Mouse (Mus musculus) heart, embryonic 15.5 days (tissue): ENCODE results near the gene Per1. TPM values are rescaled to one million over a fixed set of nuclear protein-coding genes. Genes with fewer than 3 reads are reported as not detected.

ENCODE experiments used
- ATAC-seq: fragments of 200-750 bp; cut with Nextera tagmentation; replicated peaks from 2 replicates; pipeline ENCODE4 v1.8.0; 2017; ENCODE audit warnings: low read depth, moderate TSS enrichment; ENCODE audit not compliant: insufficient number of reproducible peaks, insufficient read depth, low FRiP score
- H3K27ac ChIP-seq: fragments of 300-500 bp; sonication (generic); 2 replicates; pipeline ENCODE4 v1.5.1; 2015; ENCODE audit warnings: mild to moderate bottlenecking, inconsistent platforms
- H3K27me3 ChIP-seq: fragments of 300-500 bp; sonication (generic); 2 replicates; pipeline ENCODE4 v1.6.1; 2015; ENCODE audit warnings: inconsistent platforms
- H3K36me3 ChIP-seq: fragments of 300-500 bp; sonication (generic); 2 replicates; pipeline ENCODE4 v1.6.1; 2015; ENCODE audit warnings: mild to moderate bottlenecking, inconsistent platforms
- H3K4me1 ChIP-seq: fragments of 300-500 bp; sonication (generic); replicated peaks from 2 replicates; pipeline ENCODE4 v1.6.1; 2015; ENCODE audit warnings: inconsistent platforms
- H3K4me2 ChIP-seq: fragments of 300-500 bp; sonication (generic); 2 replicates; pipeline ENCODE4 v1.6.1; 2015; ENCODE audit warnings: inconsistent platforms, mild to moderate bottlenecking, moderate library complexity
- H3K4me3 ChIP-seq: fragments of 300-500 bp; sonication (generic); 2 replicates; pipeline ENCODE4 v1.5.1; 2015; ENCODE audit warnings: mild to moderate bottlenecking, inconsistent platforms
- H3K9ac ChIP-seq: fragments of 300-500 bp; sonication (generic); 2 replicates; pipeline ENCODE4 v1.6.1; 2015; ENCODE audit warnings: mild to moderate bottlenecking, inconsistent platforms
- H3K9me3 ChIP-seq: fragments of 300-500 bp; sonication (generic); replicated peaks from 2 replicates; pipeline ENCODE4 v1.6.1; 2016; ENCODE audit warnings: inconsistent platforms
- WGBS: fragments of 180-500 bp; shearing (Covaris S2); methylation state at CpG from one replicate; pipeline ENCODE4 v1.1.7; 2015; ENCODE audit warnings: mixed read lengths; 5-methylcytosine and 5-hydroxymethylcytosine counted together
- polyA plus RNA-seq: library from polyadenylated mRNA; unstranded; fragments of >200 nt; fragmentation: Nextera tagmentation; extraction: Ambion mirVana; gene quantifications from 2 replicates; pipeline ENCODE4 v1.2.1, GENCODE M21; 2015

Per1 gene
- polyA plus RNA-seq, 1 experiment from 2014 or later: 16.1 TPM

GRCm38 (mm10) chr11:69086390-69086789 lies 8.6 kb upstream of the Per1 start:
- H3K4me3 ChIP-seq: no peak overlapping the region
- H3K9ac ChIP-seq: no peak overlapping the region
- peaks cover 38% of the 10 kb centered on the region for H3K4me1 ChIP-seq
- H3K4me2 ChIP-seq: no peak overlapping the region
- H3K27me3 ChIP-seq: no peaks in the 10 kb centered on the region
- 33% methylated on average over 6 of the region's 6 CpGs for WGBS
- peaks cover 9% of the 10 kb centered on the region for H3K36me3 ChIP-seq
- H3K27ac ChIP-seq: peak overlapping the region; percentile 94
- ATAC-seq: no peak
- no peaks in the 10 kb centered on the region for H3K9me3 ChIP-seq

- no peaks in the 10 kb centered on the region for H3K9me3 ChIP-seq
- no peak overlapping the region for H3K4me3 ChIP-seq
- 0 out of 2 replicates have a peak, but pooled peaks have one; percentile 15 for ATAC-seq
- peaks cover 44% of the 10 kb centered on the region for H3K4me1 ChIP-seq
- no peak overlapping the region for H3K4me2 ChIP-seq
- WGBS: 24% methylated on average over 4 of the region's 4 CpGs
- peak overlapping the region; percentile 94 for H3K27ac ChIP-seq
- no peak overlapping the region for H3K9ac ChIP-seq
- no peaks in the 10 kb centered on the region for H3K27me3 ChIP-seq
- H3K36me3 ChIP-seq: peaks cover 16% of the 10 kb centered on the region
Measured at GRCm38 (mm10) chr11:69087082-69087481, 7.9 kb upstream of the Per1 start.

- ATAC-seq: no peak
- peak overlapping the region; percentile 94 for H3K27ac ChIP-seq
- H3K4me2 ChIP-seq: peak overlapping the region; percentile 82; the same call in 1 of the 2 replicates
- peaks cover 47% of the 10 kb centered on the region for H3K4me1 ChIP-seq
- H3K9ac ChIP-seq: no peak overlapping the region
- peak overlapping the region; percentile 87 for H3K4me3 ChIP-seq
- H3K27me3 ChIP-seq: no peaks in the 10 kb centered on the region
- WGBS: 60% methylated on average over 2 of the region's 2 CpGs
- peaks cover 20% of the 10 kb centered on the region for H3K36me3 ChIP-seq
- H3K9me3 ChIP-seq: no peaks in the 10 kb centered on the region
Measured at GRCm38 (mm10) chr11:69087597-69087996, 7.4 kb upstream of the Per1 start.

GRCm38 (mm10) chr11:69088103-69088855 lies 6.7 kb upstream of the Per1 start, which contains the start of gene Vamp2:
TSS of gene Vamp2 (plus strand) at chr11:69088490.
- H3K27me3 ChIP-seq: no peaks in the 10 kb centered on the region
- peak within 1 kb of the TSS; percentile 94 for H3K9ac ChIP-seq
- peaks cover 23% of the 10 kb centered on the region for H3K36me3 ChIP-seq
- peaks cover 50% of the 10 kb centered on the region for H3K4me1 ChIP-seq
- no peaks in the 10 kb centered on the region for H3K9me3 ChIP-seq
- H3K4me3 ChIP-seq: peak within 1 kb of the TSS; percentile 87
- 1% methylated on average over 63 of the region's 67 CpGs for WGBS
- peak within 1 kb of the TSS; percentile 82 for H3K4me2 ChIP-seq
- peak; percentile 73 for ATAC-seq
- H3K27ac ChIP-seq: peak within 1 kb of the TSS; percentile 94

- ATAC-seq: no peak
- no peaks in the 10 kb centered on the region for H3K27me3 ChIP-seq
Measured at GRCm38 (mm10) chr11:69088856-69089615, 6.0 kb upstream of the Per1 start.

GRCm38 (mm10) chr11:69089616-69090290 lies 5.3 kb upstream of the Per1 start:
- H3K4me3 ChIP-seq: peak overlapping the region; percentile 87
- H3K9me3 ChIP-seq: no peaks in the 10 kb centered on the region
- peak overlapping the region; percentile 82 for H3K4me2 ChIP-seq
- peak overlapping the region; percentile 94 for H3K9ac ChIP-seq
- peaks cover 61% of the 10 kb centered on the region for H3K4me1 ChIP-seq
- peak overlapping the region; percentile 94 for H3K27ac ChIP-seq
- H3K27me3 ChIP-seq: no peaks in the 10 kb centered on the region
- WGBS: 78% methylated on average over 12 of the region's 12 CpGs
- ATAC-seq: no peak
- H3K36me3 ChIP-seq: peaks cover 23% of the 10 kb centered on the region

More at GRCm38 (mm10) chr11:69088856-69089615, 6.0 kb upstream of the Per1 start:
- H3K27ac ChIP-seq: peak overlapping the region; percentile 94
- H3K36me3 ChIP-seq: peaks cover 23% of the 10 kb centered on the region
- H3K4me2 ChIP-seq: peak overlapping the region; percentile 82
- peak overlapping the region; percentile 87 for H3K4me3 ChIP-seq
- peaks cover 56% of the 10 kb centered on the region for H3K4me1 ChIP-seq
- peak overlapping the region; percentile 94 for H3K9ac ChIP-seq
- WGBS: 6% methylated on average over 25 of the region's 25 CpGs
- H3K9me3 ChIP-seq: no peaks in the 10 kb centered on the region

GRCm38 (mm10) chr11:69090367-69090766 lies 4.7 kb upstream of the Per1 start:
- H3K4me3 ChIP-seq: 0 out of 2 replicates have a peak overlapping the region, but pooled peaks have one; percentile 87
- peak overlapping the region; percentile 94; the same call in 1 of the 2 replicates for H3K27ac ChIP-seq
- H3K4me2 ChIP-seq: peak overlapping the region; percentile 82
- no peak overlapping the region for H3K9ac ChIP-seq
- no peaks in the 10 kb centered on the region for H3K9me3 ChIP-seq
- 54% methylated on average over 5 of the region's 6 CpGs for WGBS
- no peaks in the 10 kb centered on the region for H3K27me3 ChIP-seq
- peaks cover 61% of the 10 kb centered on the region for H3K4me1 ChIP-seq
- peaks cover 23% of the 10 kb centered on the region for H3K36me3 ChIP-seq
- ATAC-seq: no peak

- 55% methylated on average over 7 of the region's 7 CpGs for WGBS
- Histone ChIP-seq H3K27ac (peak overlapping the region; percentile 92; the same call in 1 of the 2 replicates), H3K4me3 (no peak overlapping the region), H3K27me3 (no peaks in the 10 kb centered on the region), H3K4me1 (peaks cover 53% of the 10 kb centered on the region), H3K9me3 (no peaks in the 10 kb centered on the region), H3K4me2 (no peak overlapping the region), H3K36me3 (peaks cover 23% of the 10 kb centered on the region), H3K9ac (0 out of 2 replicates have a peak overlapping the region, but pooled peaks have one; percentile 15)
- ATAC-seq: no peak
Measured at GRCm38 (mm10) chr11:69091566-69092385, 3.2 kb upstream of the Per1 start.

- Histone ChIP-seq H3K4me2 (no peak overlapping the region), H3K4me1 (peaks cover 51% of the 10 kb centered on the region)
Measured at GRCm38 (mm10) chr11:69092386-69092751, 2.6 kb upstream of the Per1 start.

GRCm38 (mm10) chr11:69092871-69093270 lies 2.1 kb upstream of the Per1 start:
- H3K4me1 ChIP-seq: peaks cover 51% of the 10 kb centered on the region
- peak overlapping the region; percentile 92 for H3K27ac ChIP-seq
- peaks cover 23% of the 10 kb centered on the region for H3K36me3 ChIP-seq
- no peak overlapping the region for H3K9ac ChIP-seq
- no peak overlapping the region for H3K4me3 ChIP-seq
- 85% methylated on average over 4 of the region's 4 CpGs for WGBS
- no peaks in the 10 kb centered on the region for H3K9me3 ChIP-seq
- no peaks in the 10 kb centered on the region for H3K27me3 ChIP-seq
- ATAC-seq: no peak
- no peak overlapping the region for H3K4me2 ChIP-seq

More at GRCm38 (mm10) chr11:69092386-69092751, 2.6 kb upstream of the Per1 start:
- no peak overlapping the region for H3K9ac ChIP-seq
- peak overlapping the region; percentile 92 for H3K27ac ChIP-seq
- H3K4me3 ChIP-seq: no peak overlapping the region
- no peak for ATAC-seq
- no peaks in the 10 kb centered on the region for H3K27me3 ChIP-seq
- H3K9me3 ChIP-seq: no peaks in the 10 kb centered on the region
- WGBS: 1% methylated on average over 3 of the region's 3 CpGs
- peaks cover 23% of the 10 kb centered on the region for H3K36me3 ChIP-seq
